Mouse (Mus musculus) brown adipose tissue, adult 24 weeks (tissue): ENCODE measurements around the gene Abhd18. TPM values are rescaled to one million over a fixed set of nuclear protein-coding genes. Genes with fewer than 3 reads are reported as not detected.
"Not testable (repeated sequence)": the region's sequence is repeated elsewhere in the genome, so short reads cannot be mapped to it uniquely, and the experiment has no call there.

Source experiments
- H3K27ac ChIP-seq: fragments of 200-500 bp; replicated peaks from 2 replicates; pipeline ENCODE4 v1.5.1; 2012; ENCODE audit warnings: low read depth, mild to moderate bottlenecking, low read length
- H3K4me1 ChIP-seq: fragments of 200-500 bp; 2 replicates; pipeline ENCODE4 v1.6.1; 2012; ENCODE audit warnings: low read length, mixed read lengths; ENCODE audit not compliant: control insufficient read depth, insufficient read depth, insufficient read length
- H3K4me3 ChIP-seq: fragments of 200-500 bp; 2 replicates; pipeline ENCODE4 v1.5.1; 2012; ENCODE audit warnings: low read depth, mild to moderate bottlenecking, low read length, moderate library complexity; ENCODE audit not compliant: insufficient read depth
- polyA plus RNA-seq: library from polyadenylated mRNA; stranded (reverse); fragments of >200 nt; gene quantifications from 2 replicates; pipeline ENCODE4 v1.2.4, GENCODE M21; 2012; ENCODE audit not compliant: missing spikeins, insufficient read depth, insufficient read length

Gene Abhd18
- polyA plus RNA-seq, result 3.8 and 5.0 TPM in 2 replicates

- H3K4me1 ChIP-seq, result not testable (repeated sequence)
- H3K4me3 ChIP-seq, result peak within 1 kb of the TSS; percentile 72
- H3K27ac ChIP-seq, result peak within 1 kb of the TSS; percentile 83
Measured at GRCm38 (mm10) chr3:40846957-40847017, at the start of gene Abhd18. Gene Abhd18 (plus strand): TSS chr3:40846970.

- Histone ChIP-seq H3K4me1 (no peaks in the 10 kb centered on the region), H3K4me3 (no peak overlapping the region), H3K27ac (no peak overlapping the region)
Measured at GRCm38 (mm10) chr3:40798054-40798453, 48.7 kb upstream of the Abhd18 start.

GRCm38 (mm10) chr3:40798500-40798899 is 48.3 kb upstream of the Abhd18 start:
- no peak overlapping the region for H3K4me3 ChIP-seq
- no peak overlapping the region for H3K27ac ChIP-seq
- H3K4me1 ChIP-seq, result no peaks in the 10 kb centered on the region

GRCm38 (mm10) chr3:40799530-40800372 is 47.0 kb upstream of the Abhd18 start, which contains the start of gene Plk4:
Gene Plk4 (plus strand): TSS chr3:40800019.
- H3K27ac ChIP-seq, result peak within 1 kb of the TSS; percentile 70
- H3K4me3 ChIP-seq, result peak within 1 kb of the TSS; percentile 86
- no peaks in the 10 kb centered on the region for H3K4me1 ChIP-seq

DNA sequence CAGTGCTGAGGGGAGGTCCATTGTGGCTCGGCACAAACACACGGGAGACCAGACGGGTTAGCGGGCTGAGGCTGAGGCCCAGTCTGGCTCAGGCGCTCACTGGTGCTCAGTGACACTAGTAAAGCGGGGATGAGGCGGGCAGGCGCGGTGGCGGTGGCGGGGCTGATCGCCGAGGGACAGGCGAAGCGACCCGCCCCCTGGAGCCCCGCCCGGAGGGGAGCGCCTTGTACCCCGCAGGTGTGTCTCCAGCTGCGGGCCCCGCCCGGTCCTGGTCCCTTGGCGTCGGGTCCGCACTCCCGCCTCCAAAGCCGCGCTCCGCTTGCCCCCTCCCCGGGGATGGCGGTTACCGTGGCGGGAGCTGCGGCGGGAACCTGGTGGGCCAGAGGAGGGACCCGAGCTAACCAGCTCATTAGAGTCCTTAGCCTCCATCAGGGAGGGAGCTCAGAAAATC is 46.4 kb upstream of the Abhd18 start:
- H3K4me1 ChIP-seq, result no peaks in the 10 kb centered on the region
- no peak overlapping the region for H3K27ac ChIP-seq
- peak overlapping the region; percentile 86 for H3K4me3 ChIP-seq

GRCm38 (mm10) chr3:40806871-40807270 is 39.9 kb upstream of the Abhd18 start:
- Histone ChIP-seq H3K4me3 (no peak overlapping the region), H3K4me1 (no peaks in the 10 kb centered on the region), H3K27ac (no peak overlapping the region)

DNA sequence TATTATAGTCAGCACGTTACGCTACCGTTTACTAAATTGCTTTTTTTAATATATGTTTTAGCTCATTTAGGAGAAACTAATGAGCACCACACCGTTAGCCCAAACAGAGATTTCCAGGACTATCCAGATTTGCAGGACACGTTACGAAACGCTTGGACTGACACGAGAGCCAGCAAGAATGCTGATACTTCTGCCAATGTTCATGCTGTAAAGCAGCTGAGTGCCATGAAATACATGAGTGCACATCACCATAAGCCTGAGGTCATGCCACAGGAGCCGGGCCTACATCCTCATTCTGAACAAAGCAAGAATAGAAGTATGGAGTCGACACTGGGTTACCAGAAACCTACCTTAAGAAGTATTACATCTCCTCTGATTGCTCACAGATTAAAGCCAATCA is 38.1 kb upstream of the Abhd18 start:
- H3K27ac ChIP-seq, result no peak overlapping the region
- no peaks in the 10 kb centered on the region for H3K4me1 ChIP-seq
- H3K4me3 ChIP-seq, result no peak overlapping the region

DNA sequence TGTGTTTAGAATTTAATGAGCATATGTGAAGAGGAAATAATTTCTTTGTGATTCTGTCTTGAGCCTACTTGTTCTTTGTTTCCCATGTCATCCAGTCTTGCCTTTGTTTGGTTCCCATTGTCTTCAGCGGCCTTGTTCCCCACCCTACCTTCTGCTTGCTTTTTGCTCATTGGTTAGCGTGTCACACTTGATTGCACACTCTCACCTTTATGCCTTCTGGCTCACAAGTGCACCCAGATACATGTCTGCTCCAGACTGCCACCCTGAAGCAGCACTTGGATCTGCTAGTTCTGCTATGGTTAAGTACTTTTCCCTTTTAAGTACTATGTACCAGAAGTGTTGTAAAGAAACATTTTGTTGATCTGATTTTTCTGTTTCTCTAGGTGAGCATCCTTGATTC is 36.9 kb upstream of the Abhd18 start:
- no peak overlapping the region for H3K27ac ChIP-seq
- no peaks in the 10 kb centered on the region for H3K4me1 ChIP-seq
- no peak overlapping the region for H3K4me3 ChIP-seq

- no peak overlapping the region for H3K4me3 ChIP-seq
- no peak overlapping the region for H3K27ac ChIP-seq
- no peaks in the 10 kb centered on the region for H3K4me1 ChIP-seq
Measured at GRCm38 (mm10) chr3:40813275-40813674, 33.5 kb upstream of the Abhd18 start.

- Histone ChIP-seq H3K4me3 (peak overlapping the region; percentile 21), H3K27ac (peak overlapping the region; percentile 17; the same call in 1 of the 2 replicates)
- not testable (repeated sequence) for H3K4me1 ChIP-seq
Measured at GRCm38 (mm10) chr3:40845521-40845920, 1.2 kb upstream of the Abhd18 start.

GRCm38 (mm10) chr3:40846473-40846956 is 255 bp upstream of the Abhd18 start, which contains the start of gene Mfsd8:
Gene Mfsd8 (minus strand): TSS chr3:40846886.
- not testable (repeated sequence) for H3K4me1 ChIP-seq
- Histone ChIP-seq H3K27ac (peak within 1 kb of the TSS; percentile 83), H3K4me3 (peak within 1 kb of the TSS; percentile 72)

DNA sequence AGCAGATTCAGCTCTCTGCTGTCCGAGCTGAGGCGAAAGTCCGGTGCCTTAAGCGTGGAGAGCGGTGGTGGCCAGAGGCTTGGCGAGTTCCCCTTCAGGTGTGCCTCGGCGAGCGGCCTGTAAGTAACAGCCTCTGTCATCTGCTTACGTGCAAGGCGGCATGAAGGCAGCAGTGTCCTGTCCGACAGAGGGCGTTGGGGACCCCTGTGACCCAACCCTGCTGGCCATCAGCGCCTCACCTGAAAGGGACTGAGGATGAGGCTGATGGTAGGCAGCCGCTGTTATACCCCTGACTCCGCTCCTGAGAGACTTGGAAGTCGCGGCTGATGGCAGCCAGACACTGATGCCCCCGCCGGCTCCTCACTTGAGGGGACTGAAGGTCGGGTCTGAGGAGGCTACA is 248 bp downstream of the Abhd18 start:
- Histone ChIP-seq H3K4me3 (peak overlapping the region; percentile 63), H3K27ac (peak overlapping the region; percentile 6; the same call in 1 of the 2 replicates)
- not testable (repeated sequence) for H3K4me1 ChIP-seq

DNA sequence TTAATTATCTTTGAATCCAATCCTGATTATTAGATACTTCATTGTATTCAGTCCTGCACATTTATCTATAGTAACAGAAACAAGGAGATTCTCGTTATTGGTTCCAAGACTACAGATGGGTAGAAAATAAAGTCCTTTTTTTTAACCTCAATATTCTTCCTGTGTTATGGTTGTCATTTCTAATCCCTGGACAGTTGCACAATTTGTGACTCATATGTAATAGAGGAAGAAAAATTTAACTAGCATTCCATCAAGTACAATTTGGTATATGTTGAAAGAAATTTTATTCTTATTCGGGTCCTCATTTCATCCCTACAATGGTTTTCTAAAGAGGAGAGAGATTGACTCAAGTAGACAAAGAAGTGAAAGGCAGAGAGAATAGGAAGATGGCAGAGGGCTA is 1.2 kb downstream of the Abhd18 start:
- H3K4me3 ChIP-seq, H3K4me1 ChIP-seq, H3K27ac ChIP-seq: not testable (repeated sequence)

GRCm38 (mm10) chr3:40853123-40853738 is 6.5 kb downstream of the Abhd18 start:
- H3K4me3 ChIP-seq, H3K4me1 ChIP-seq, H3K27ac ChIP-seq: not testable (repeated sequence)

- H3K27ac ChIP-seq, result peak overlapping the region; percentile 75
- peak overlapping the region; percentile 81 for H3K4me3 ChIP-seq
- H3K4me1 ChIP-seq, result not testable (repeated sequence)
Measured at GRCm38 (mm10) chr3:40893816-40894258, 47.1 kb downstream of the Abhd18 start.

DNA sequence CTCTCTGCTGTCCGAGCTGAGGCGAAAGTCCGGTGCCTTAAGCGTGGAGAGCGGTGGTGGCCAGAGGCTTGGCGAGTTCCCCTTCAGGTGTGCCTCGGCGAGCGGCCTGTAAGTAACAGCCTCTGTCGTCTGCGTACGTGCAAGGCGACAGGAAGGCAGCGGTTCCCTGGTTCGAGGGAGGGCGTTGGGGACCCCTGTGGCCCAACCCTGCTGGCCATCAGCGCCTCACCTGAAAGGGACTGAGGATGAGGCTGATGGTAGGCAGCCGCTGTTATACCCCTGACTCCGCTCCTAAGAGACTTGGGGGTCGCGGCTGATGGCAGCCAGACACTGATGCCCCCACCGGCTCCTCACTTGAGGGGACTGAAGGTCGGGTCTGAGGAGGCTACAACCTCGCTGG is 47.6 kb downstream of the Abhd18 start:
- H3K27ac ChIP-seq, H3K4me1 ChIP-seq: not testable (repeated sequence)
- peak overlapping the region; percentile 69 for H3K4me3 ChIP-seq
